Mouse (Mus musculus) brown adipose tissue, adult 24 weeks (tissue): Measurements from ENCODE around the gene Carmil3. TPM values are rescaled to one million over a fixed set of nuclear protein-coding genes. Genes with fewer than 3 reads are reported as not detected.

Experiments
- H3K27ac ChIP-seq: fragments of 200-500 bp; replicated peaks from 2 replicates; pipeline ENCODE4 v1.5.1; 2012; ENCODE audit warnings: low read depth, mild to moderate bottlenecking, low read length
- H3K4me1 ChIP-seq: fragments of 200-500 bp; 2 replicates; pipeline ENCODE4 v1.6.1; 2012; ENCODE audit warnings: low read length, mixed read lengths; ENCODE audit not compliant: control insufficient read depth, insufficient read depth, insufficient read length
- H3K4me3 ChIP-seq: fragments of 200-500 bp; 2 replicates; pipeline ENCODE4 v1.5.1; 2012; ENCODE audit warnings: low read depth, mild to moderate bottlenecking, low read length, moderate library complexity; ENCODE audit not compliant: insufficient read depth
- polyA plus RNA-seq: library from polyadenylated mRNA; stranded (reverse); fragments of >200 nt; gene quantifications from 2 replicates; pipeline ENCODE4 v1.2.4, GENCODE M21; 2012; ENCODE audit not compliant: missing spikeins, insufficient read depth, insufficient read length

Gene Carmil3
- polyA plus RNA-seq, 1 experiment: 0.48 TPM

DNA sequence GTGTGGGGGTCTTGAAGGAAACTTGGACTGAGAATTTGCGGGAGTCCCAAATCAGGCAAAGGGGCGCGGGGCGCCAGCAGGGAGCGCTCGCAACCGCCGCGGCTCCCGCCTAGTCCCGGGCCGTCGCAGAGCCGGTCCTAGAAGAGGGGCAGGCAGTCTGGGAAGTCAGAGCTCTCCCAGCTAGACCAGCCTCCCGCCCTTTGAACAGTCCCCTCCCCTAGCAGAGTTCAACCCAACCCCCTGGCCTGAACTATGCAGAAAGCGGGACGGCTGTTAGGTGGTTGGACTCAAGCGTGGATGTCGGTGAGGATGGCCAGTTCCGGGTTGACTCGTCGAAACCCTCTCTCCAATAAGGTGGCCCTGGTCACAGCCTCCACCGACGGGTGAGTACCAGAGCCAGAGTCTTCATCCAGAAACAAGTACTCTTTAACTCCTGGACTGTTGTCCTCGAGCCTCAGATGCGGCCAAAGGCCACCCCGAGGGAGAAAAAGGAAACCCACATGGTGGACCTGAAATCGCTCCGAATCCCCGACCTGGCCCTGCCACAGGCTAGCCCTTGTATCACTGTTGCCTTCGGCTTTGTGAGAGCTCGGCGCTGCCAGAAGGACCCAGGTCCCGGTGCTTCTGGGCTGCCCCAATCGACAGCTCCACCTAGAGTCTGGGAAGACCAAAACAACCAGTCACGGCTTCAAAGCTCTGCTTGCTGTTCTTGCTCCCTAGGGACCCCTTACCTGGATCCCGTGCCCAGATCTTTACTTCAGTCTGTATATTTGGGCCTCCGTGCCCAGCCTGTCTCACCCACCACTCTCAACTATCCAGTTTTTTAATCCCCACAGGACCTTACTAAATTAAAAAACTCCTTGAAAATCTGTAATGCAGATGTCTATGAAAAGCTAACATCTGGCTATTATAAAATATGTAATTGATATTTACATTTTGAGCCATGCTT lies 11.5 kb upstream of the Carmil3 start, which contains the start of gene Dhrs4:
Gene Dhrs4, plus strand, starts transcription at position 108 of the 949 bp plus-strand sequence.
- Histone ChIP-seq H3K27ac (peak within 1 kb of the TSS; percentile 85), H3K4me1 (no peaks in the 10 kb centered on the region), H3K4me3 (peak within 1 kb of the TSS; percentile 81)

DNA sequence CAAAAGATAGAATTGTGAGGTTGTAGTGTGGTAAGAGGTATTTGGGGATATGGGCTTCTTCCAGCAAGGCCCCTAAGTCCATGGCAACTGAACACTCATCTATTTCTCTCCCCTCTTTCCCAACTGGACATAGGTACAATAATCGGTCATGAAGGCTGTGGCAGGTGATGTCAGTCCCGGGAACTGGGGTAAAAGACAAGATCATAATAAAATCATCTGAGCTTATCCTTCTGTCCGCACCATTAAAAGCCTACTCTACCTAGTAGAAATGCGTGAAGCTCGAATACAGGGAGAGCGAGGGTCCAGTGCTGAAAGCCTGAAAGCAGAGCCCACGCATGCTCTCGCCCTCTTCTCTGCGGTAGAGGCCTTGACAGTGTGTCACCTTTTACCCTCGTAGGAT lies 10.8 kb upstream of the Carmil3 start:
- no peak overlapping the region for H3K4me3 ChIP-seq

DNA sequence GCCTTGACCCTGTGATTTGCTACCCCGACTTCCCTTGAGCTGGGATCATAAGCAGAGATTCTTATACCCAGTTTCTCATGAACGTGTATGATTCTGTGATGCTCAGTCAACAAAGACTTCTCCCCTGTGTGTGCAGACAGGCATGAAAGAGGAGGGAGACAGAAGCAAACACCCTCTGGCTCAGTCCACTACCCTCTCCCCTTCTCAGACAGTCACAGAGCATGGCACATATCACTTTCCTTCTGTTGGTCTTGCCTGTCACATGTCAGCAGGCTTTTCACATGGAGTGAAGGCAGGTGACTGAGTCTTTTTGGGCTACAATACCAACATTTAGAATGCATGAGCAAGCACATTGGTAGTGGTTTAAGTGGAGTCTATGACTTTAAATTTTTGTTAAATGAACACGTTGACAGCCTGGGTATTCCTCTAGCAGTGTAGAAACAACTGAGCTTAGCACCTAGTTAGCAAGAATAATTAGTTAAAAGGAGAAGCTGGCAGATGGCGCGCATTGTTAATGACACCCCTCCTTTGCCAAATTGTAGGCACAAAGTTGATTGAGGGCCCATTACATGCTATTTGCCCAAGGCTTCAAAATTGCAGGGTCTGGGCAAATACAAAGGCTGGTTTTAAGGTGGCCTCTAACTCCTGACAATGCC lies 5.9 kb upstream of the Carmil3 start:
- Histone ChIP-seq H3K27ac (no peak overlapping the region), H3K4me3 (no peak overlapping the region), H3K4me1 (no peaks in the 10 kb centered on the region)

More for the DNA sequence above, 10.8 kb upstream of the Carmil3 start:
- H3K4me1 ChIP-seq: no peaks in the 10 kb centered on the region
- H3K27ac ChIP-seq: no peak overlapping the region

DNA sequence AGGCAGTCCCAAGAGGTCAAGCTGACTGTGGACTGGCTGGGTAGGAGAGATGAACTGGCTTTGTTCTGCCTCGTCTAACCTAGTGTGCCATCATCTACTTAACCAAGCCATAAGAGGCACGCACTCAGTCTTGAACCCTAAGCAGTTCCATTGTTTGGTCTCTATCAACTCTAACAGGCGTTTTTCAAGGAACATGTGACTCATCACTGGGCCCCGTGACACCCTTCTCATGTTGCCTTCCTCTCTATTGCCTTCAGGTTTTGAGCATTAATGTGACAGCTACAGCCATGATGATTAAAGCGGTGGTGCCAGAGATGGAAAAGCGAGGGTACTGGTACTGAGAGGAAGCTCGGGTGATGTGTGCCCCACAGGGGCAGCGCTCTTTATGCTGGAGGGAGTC lies 3.6 kb upstream of the Carmil3 start:
- no peaks in the 10 kb centered on the region for H3K4me1 ChIP-seq
- H3K27ac ChIP-seq: no peak overlapping the region

DNA sequence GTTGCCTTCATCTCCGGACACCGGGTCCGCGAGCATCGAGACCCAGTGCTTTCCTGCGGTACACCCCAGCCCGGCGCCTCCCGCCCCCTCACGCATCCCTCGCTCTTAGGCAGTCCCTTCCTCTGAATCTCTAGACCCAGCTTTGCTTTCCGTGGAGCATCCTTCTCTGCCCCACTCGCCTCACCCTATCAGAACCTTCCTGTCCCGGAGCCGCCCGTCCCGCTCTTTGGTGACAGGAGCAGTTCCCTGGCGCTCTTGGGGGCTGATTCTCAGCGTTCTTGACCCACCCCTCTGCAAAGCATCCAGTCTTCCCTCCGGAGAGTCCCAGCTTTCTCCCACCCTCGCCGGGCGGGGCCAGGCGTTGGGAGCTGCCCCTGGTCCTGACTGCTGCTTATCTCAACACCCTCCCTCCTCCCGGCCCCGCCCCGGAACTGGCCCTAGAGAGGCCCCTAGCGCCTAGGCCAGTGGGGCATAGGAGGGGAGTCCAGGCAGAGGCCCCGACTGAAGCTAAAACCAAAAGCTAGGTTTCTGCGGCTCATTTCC lies 911 bp downstream of the Carmil3 start:
- Histone ChIP-seq H3K4me1 (no peaks in the 10 kb centered on the region), H3K27ac (no peak overlapping the region), H3K4me3 (peak overlapping the region; percentile 60)

More for the DNA sequence above, 3.6 kb upstream of the Carmil3 start:
- H3K4me3 ChIP-seq: no peak overlapping the region

DNA sequence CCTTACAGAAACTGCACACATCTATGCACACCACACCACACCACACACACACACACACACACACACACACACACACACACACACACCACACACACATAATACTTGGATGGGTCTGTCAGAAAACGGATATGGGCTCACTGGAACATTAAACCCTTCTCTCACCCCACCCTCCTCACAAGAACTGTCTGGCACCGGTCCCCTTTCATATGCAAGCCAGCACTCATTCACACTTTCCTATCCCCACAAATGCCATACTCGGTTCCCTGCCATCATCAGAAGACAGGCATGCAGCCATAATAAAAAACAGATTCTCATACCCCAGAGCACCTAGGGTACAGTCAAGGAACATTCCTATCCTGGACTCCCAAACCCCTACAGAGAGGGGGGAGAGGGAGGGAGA lies 1.7 kb downstream of the Carmil3 start:
- Histone ChIP-seq H3K27ac (no peak overlapping the region), H3K4me1 (no peaks in the 10 kb centered on the region), H3K4me3 (no peak overlapping the region)

DNA sequence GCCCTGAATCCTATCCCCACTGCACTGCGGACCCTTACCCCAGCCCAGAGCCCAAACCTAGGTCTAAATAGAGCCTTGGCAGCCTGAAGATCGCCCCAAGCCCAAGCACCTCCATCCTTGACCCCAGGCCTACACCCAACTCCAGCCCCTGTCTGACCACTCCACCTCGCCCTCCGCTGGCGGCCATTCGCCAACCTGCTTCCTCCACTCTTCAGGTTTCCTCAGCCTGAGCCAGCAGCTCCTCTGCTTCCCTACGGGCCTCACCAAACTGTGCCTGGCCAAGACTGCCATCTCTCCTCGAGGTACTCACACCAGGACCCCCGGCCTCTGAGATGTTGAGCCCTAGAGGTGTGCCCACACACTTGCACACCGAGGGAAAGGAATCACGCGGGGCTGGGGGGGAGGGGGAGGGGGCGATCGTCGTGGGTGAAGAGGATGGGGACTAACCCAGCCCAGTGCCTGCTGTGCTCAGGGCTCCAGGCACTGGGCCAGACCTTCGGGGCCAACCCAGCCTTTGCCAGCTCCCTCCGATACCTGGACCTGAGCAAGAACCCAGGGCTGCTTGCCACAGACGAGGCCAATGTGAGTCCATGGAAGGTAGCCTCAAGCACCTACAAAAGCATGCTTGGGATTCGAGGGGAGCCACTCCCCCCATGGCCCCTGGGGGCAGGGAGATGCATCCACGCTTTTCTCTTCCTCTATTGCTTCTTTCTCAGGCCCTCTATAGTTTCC lies 5.2 kb downstream of the Carmil3 start:
- Histone ChIP-seq H3K4me3 (no peak overlapping the region), H3K27ac (no peak overlapping the region)

DNA sequence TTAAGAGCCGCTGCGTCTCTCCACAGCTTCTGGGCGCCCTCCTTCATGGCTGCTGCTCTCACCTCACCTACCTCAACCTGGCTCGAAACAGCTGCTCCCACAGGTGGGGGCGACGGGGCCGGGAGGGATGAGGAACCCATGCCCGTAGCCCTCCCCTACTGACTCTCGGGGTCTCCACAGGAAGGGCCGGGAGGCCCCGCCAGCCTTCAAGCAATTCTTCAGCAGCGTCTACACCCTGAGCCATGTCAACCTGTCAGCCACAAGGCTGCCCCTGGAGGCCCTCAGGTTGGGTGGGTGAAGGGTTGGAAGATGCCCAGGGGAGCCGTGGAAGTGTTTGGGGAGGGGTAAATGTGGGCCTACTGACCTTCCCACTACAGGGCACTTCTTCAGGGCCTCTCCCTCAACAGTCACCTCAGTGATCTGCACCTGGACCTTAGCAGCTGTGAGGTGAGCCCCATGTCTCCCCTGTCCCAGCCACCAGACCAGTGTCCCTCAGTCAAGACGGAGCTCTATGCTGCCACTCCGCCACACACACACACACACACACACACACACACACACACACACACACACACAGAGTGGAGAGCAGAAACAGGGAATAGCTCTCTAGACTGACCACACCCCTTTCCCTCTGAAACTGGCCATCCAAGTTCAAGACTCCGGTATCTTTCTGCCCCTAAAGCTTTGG lies 6.5 kb downstream of the Carmil3 start:
- Histone ChIP-seq H3K4me1 (no peaks in the 10 kb centered on the region), H3K4me3 (no peak overlapping the region), H3K27ac (no peak overlapping the region)

More for the DNA sequence above, 5.2 kb downstream of the Carmil3 start:
- no peaks in the 10 kb centered on the region for H3K4me1 ChIP-seq

DNA sequence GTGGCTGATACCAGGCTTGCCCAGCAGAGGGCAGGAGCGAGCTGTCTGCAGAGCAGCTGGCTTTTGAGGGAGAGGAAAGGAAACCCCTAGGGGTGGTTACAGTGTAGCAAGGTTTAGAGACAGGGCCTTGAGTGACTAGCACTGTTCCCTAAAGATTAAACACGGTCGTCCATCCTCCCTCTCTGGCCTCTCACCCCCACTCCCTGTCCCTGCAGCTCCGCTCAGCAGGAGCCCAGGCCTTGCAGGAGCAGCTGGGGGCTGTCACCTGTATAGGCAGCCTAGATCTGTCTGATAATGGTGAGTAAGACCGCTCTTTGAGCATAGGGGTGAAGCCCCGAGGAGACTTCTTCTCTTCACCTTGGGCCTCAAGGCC lies 7.0 kb downstream of the Carmil3 start:
- Histone ChIP-seq H3K4me3 (no peak overlapping the region), H3K4me1 (no peaks in the 10 kb centered on the region), H3K27ac (no peak overlapping the region)

DNA sequence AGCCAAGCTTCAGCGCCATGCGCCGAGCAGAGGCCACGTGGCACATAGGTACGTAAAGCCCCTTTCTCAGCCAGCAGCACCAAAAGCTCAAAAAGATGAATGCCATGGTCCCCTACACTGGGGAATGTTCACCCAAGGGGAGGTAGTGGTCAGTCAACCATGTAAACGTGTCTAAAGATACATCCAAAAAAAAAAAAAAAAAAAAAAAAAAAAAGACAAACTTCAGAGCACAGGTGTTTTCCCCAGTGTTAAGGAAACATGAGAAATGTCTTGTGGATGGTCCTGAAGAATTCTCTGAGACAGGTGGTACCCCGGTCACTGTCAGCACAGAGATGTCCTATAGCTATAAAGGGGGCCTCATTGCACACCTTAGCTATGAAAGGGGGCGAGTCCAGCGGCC lies 15.2 kb downstream of the Carmil3 start:
- H3K4me3 ChIP-seq: no peak overlapping the region
- H3K4me1 ChIP-seq: no peaks in the 10 kb centered on the region
- H3K27ac ChIP-seq: no peak overlapping the region

DNA sequence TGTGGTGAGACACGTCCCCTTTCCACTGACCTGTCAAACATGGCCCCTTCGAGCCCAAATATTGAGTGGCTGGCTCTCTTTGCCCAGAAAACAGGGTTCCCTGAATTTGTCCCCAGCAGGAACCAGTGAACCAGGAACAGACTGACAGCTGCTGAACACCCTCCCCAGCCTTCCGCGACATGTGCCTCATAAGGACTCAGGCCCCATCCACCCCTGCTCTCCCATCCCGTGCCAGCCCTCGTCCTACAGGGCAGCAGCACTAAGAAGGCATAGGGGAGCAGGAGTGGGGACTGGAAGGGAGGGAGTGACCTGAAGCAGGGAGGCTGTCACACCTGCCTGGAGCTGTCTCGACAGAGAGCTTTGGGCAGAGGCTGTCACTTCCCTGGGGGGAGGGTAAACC lies 17.4 kb downstream of the Carmil3 start:
- H3K4me3 ChIP-seq: no peak overlapping the region
- no peak overlapping the region for H3K27ac ChIP-seq

DNA sequence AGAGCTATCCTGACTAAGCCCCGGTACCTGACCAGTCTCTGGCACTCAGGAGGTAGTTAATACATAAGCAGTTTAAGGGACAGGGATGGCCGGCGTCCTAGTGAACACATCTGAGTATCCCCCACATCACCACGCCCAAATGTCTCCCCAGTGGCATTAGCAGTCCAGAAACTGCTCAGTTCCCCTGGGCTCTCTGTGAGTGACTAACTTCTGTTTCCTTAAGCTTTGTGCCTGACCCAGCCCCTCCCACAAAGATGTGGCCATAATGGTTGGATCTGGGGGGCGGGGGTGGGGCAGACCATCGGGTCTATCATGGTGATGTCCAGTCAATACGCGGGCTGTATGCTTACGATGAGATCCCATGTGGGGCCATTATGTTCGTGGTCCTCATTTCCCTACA lies 19.1 kb downstream of the Carmil3 start:
- Histone ChIP-seq H3K4me3 (no peak overlapping the region), H3K4me1 (no peaks in the 10 kb centered on the region), H3K27ac (no peak overlapping the region)

More for the DNA sequence above, 17.4 kb downstream of the Carmil3 start:
- no peaks in the 10 kb centered on the region for H3K4me1 ChIP-seq

DNA sequence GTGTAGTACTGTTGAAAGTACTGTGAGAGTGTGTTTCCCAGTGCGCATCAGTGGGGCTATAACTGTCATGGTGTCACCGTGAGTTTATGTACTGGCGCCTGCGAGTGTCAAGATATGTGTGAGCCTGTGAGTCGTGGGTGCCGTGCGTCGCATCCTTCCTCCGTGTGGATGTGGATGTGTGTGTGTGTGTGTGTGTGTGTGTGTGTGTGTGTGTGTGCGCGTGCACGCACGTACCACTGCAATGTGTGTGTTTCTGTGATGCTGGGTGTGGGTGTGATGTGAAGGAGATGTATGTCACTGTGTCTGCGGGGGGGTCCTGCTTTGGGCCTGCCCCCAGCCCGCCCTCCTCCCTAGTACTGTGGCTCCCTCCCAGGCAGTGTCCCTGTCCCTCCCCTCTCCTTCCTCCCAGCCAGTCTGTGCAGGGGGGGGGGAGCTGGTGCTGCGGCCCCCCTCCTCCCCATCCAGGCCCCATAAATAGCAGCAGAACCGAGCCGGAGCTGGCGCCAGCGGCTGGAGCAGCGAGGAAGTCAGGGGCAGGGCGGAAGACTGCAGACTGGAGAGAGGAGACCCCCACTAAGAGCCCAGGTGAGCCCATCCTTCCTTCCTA lies 19.8 kb downstream of the Carmil3 start, which contains the start of gene Cpne6:
Gene Cpne6, plus strand, starts transcription at position 321 of the 607 bp plus-strand sequence.
- Histone ChIP-seq H3K4me1 (no peaks in the 10 kb centered on the region), H3K27ac (no peak within 1 kb of the TSS), H3K4me3 (no peak within 1 kb of the TSS)

DNA sequence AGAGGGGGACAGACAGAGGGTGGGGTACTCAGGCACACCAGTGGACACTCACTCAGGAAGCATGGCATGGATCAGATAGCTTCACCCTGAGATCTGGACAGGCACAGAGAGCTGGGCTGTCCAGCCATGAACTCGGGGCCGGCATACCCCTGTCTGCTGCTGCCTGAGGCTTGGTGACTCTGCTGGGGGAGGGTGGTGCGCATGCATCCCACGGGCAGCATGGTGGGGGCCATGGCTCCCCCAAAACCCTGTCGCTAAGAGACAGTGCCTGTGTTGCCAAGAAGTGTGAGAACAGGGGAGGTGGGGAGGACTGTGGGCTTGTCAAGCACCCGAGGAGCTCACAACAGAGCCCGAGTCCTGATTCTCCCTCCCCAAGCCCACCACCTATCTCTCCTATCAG lies 20.6 kb downstream of the Carmil3 start:
- Histone ChIP-seq H3K4me1 (no peaks in the 10 kb centered on the region), H3K27ac (no peak overlapping the region), H3K4me3 (no peak overlapping the region)
